Mouse (Mus musculus) lung, embryonic 16.5 days (tissue): ENCODE results near the gene Retreg1. TPM values are rescaled to one million over a fixed set of nuclear protein-coding genes. Genes with fewer than 3 reads are reported as not detected.

Experiments
- ATAC-seq: fragments of 200-750 bp; cut with Nextera tagmentation; 2 replicates; pipeline ENCODE4 v1.8.0; 2017; ENCODE audit warnings: low read depth, mild to moderate bottlenecking, moderate library complexity
- H3K27ac ChIP-seq: fragments of 300-500 bp; sonication (generic); 2 replicates; pipeline ENCODE4 v1.5.1; 2014; ENCODE audit warnings: mild to moderate bottlenecking, control low read depth, low read length
- H3K27me3 ChIP-seq: fragments of 300-500 bp; sonication (generic); 2 replicates; pipeline ENCODE4 v1.6.1; 2014; ENCODE audit warnings: low read depth, low read length, mixed read lengths; ENCODE audit not compliant: control insufficient read depth, insufficient read depth
- H3K36me3 ChIP-seq: fragments of 300-500 bp; sonication (generic); 2 replicates; pipeline ENCODE4 v1.6.1; 2014; ENCODE audit warnings: low read length; ENCODE audit not compliant: control insufficient read depth, insufficient read depth
- H3K4me1 ChIP-seq: fragments of 300-500 bp; sonication (generic); replicated peaks from 2 replicates; pipeline ENCODE4 v1.6.1; 2014; ENCODE audit warnings: low read length, mixed read lengths; ENCODE audit not compliant: control insufficient read depth, insufficient read depth
- H3K4me2 ChIP-seq: fragments of 300-500 bp; sonication (generic); 2 replicates; pipeline ENCODE4 v1.6.1; 2014; ENCODE audit warnings: low read depth, low read length, control low read depth
- H3K4me3 ChIP-seq: fragments of 300-500 bp; sonication (generic); 2 replicates; pipeline ENCODE4 v1.5.1; 2014; ENCODE audit warnings: mild to moderate bottlenecking, low read length, control low read depth
- H3K9ac ChIP-seq: fragments of 300-500 bp; sonication (generic); 2 replicates; pipeline ENCODE4 v1.6.1; 2014; ENCODE audit warnings: low read length, control low read depth
- H3K9me3 ChIP-seq: fragments of 300-500 bp; sonication (generic); 2 replicates; pipeline ENCODE4 v1.6.1; 2016; ENCODE audit warnings: low read length; ENCODE audit not compliant: control insufficient read depth
- WGBS: fragments of 180-500 bp; shearing (Covaris S2); extraction: QIAGEN DNeasy Blood & Tissue Kit; methylation state at CpG from one replicate; pipeline ENCODE4 v1.1.7; 2014; 5-methylcytosine and 5-hydroxymethylcytosine counted together
- polyA plus RNA-seq: library from polyadenylated mRNA; unstranded; fragments of >200 nt; fragmentation: Nextera tagmentation; extraction: Ambion mirVana; gene quantifications from 2 replicates; pipeline ENCODE4 v1.2.1, GENCODE M21; 2015

Gene Retreg1
- polyA plus RNA-seq, 1 experiment from 2014 or later = 13.6 TPM

- Histone ChIP-seq H3K4me1 (peaks cover 7% of the 10 kb centered on the region; the same call in 1 of the 2 replicates), H3K36me3 (no peaks in the 10 kb centered on the region), H3K27ac (no peak overlapping the region), H3K27me3 (peaks cover 8% of the 10 kb centered on the region; the same call in 1 of the 2 replicates), H3K9me3 (no peaks in the 10 kb centered on the region), H3K4me2 (no peak overlapping the region), H3K4me3 (no peak overlapping the region), H3K9ac (no peak overlapping the region)
- WGBS = 43% methylated on average over 4 of the region's 4 CpGs
- no peak for ATAC-seq
Measured at GRCm38 (mm10) chr15:25844771-25845170, 1.8 kb downstream of the Retreg1 start.

GRCm38 (mm10) chr15:25847576-25848168 lies 4.7 kb downstream of the Retreg1 start:
- Histone ChIP-seq H3K36me3 (no peaks in the 10 kb centered on the region), H3K9ac (no peak overlapping the region), H3K4me2 (no peak overlapping the region), H3K4me1 (peaks cover 8% of the 10 kb centered on the region; the same call in 1 of the 2 replicates), H3K27me3 (peaks cover 8% of the 10 kb centered on the region; the same call in 1 of the 2 replicates), H3K4me3 (no peak overlapping the region), H3K9me3 (no peaks in the 10 kb centered on the region), H3K27ac (no peak overlapping the region)
- WGBS = 81% methylated on average over 1 of the region's 1 CpGs
- no peak for ATAC-seq

- no peak overlapping the region for H3K4me3 ChIP-seq
- H3K9me3 ChIP-seq = no peaks in the 10 kb centered on the region
- H3K9ac ChIP-seq = no peak overlapping the region
- ATAC-seq = peak; percentile 92
- peak overlapping the region; percentile 24; the same call in 1 of the 2 replicates for H3K4me2 ChIP-seq
- 0 out of 2 replicates have a peak, but pooled peaks cover 6% of the 10 kb centered on the region for H3K4me1 ChIP-seq
- H3K27ac ChIP-seq = peak overlapping the region; percentile 63
- 42% methylated on average over 11 of the region's 11 CpGs for WGBS
- H3K36me3 ChIP-seq = no peaks in the 10 kb centered on the region
- no peaks in the 10 kb centered on the region for H3K27me3 ChIP-seq
Measured at GRCm38 (mm10) chr15:25850552-25850951, 7.6 kb downstream of the Retreg1 start.

GRCm38 (mm10) chr15:25854270-25854904 lies 11.4 kb downstream of the Retreg1 start:
- Histone ChIP-seq H3K27ac (no peak overlapping the region), H3K27me3 (no peaks in the 10 kb centered on the region), H3K4me1 (0 out of 2 replicates have a peak, but pooled peaks cover 6% of the 10 kb centered on the region), H3K9ac (no peak overlapping the region), H3K36me3 (no peaks in the 10 kb centered on the region), H3K9me3 (no peaks in the 10 kb centered on the region), H3K4me3 (no peak overlapping the region), H3K4me2 (no peak overlapping the region)
- no peak for ATAC-seq
- 46% methylated on average over 18 of the region's 18 CpGs for WGBS

- no peak overlapping the region for H3K9ac ChIP-seq
- 67% methylated on average over 10 of the region's 12 CpGs for WGBS
- no peaks in the 10 kb centered on the region for H3K9me3 ChIP-seq
- H3K27me3 ChIP-seq = no peaks in the 10 kb centered on the region
- no peak overlapping the region for H3K27ac ChIP-seq
- no peaks in the 10 kb centered on the region for H3K36me3 ChIP-seq
- 0 out of 2 replicates have a peak, but pooled peaks cover 3% of the 10 kb centered on the region for H3K4me1 ChIP-seq
- no peak for ATAC-seq
- no peak overlapping the region for H3K4me3 ChIP-seq
- no peak overlapping the region for H3K4me2 ChIP-seq
Measured at GRCm38 (mm10) chr15:25858611-25859058, 15.7 kb downstream of the Retreg1 start.

GRCm38 (mm10) chr15:25859469-25859868 lies 16.5 kb downstream of the Retreg1 start:
- Histone ChIP-seq H3K27me3 (no peaks in the 10 kb centered on the region), H3K9me3 (no peaks in the 10 kb centered on the region), H3K36me3 (no peaks in the 10 kb centered on the region), H3K9ac (no peak overlapping the region), H3K4me3 (no peak overlapping the region), H3K27ac (no peak overlapping the region), H3K4me1 (no peaks in the 10 kb centered on the region), H3K4me2 (no peak overlapping the region)
- 45% methylated on average over 3 of the region's 3 CpGs for WGBS
- no peak for ATAC-seq

- WGBS = 72% methylated on average over 7 of the region's 7 CpGs
- no peak overlapping the region for H3K4me2 ChIP-seq
- no peak overlapping the region for H3K4me3 ChIP-seq
Measured at GRCm38 (mm10) chr15:25861900-25862299, 18.9 kb downstream of the Retreg1 start.

GRCm38 (mm10) chr15:25865605-25866004 lies 22.6 kb downstream of the Retreg1 start:
- Histone ChIP-seq H3K9ac (no peak overlapping the region), H3K4me1 (no peaks in the 10 kb centered on the region), H3K4me3 (no peak overlapping the region), H3K36me3 (no peaks in the 10 kb centered on the region), H3K27ac (no peak overlapping the region), H3K27me3 (no peaks in the 10 kb centered on the region), H3K4me2 (no peak overlapping the region), H3K9me3 (no peaks in the 10 kb centered on the region)
- WGBS = 85% methylated on average over 3 of the region's 3 CpGs
- ATAC-seq = no peak

More at GRCm38 (mm10) chr15:25861900-25862299, 18.9 kb downstream of the Retreg1 start:
- Histone ChIP-seq H3K27me3 (no peaks in the 10 kb centered on the region), H3K36me3 (no peaks in the 10 kb centered on the region), H3K9ac (no peak overlapping the region), H3K4me1 (no peaks in the 10 kb centered on the region), H3K9me3 (no peaks in the 10 kb centered on the region), H3K27ac (no peak overlapping the region)
- ATAC-seq = no peak

GRCm38 (mm10) chr15:25866106-25866505 lies 23.1 kb downstream of the Retreg1 start:
- Histone ChIP-seq H3K9ac (no peak overlapping the region), H3K27ac (no peak overlapping the region), H3K9me3 (no peaks in the 10 kb centered on the region), H3K36me3 (no peaks in the 10 kb centered on the region), H3K4me1 (no peaks in the 10 kb centered on the region), H3K4me2 (no peak overlapping the region), H3K4me3 (no peak overlapping the region), H3K27me3 (no peaks in the 10 kb centered on the region)
- ATAC-seq = no peak
- 85% methylated on average over 6 of the region's 6 CpGs for WGBS
